Mouse (Mus musculus) forebrain, postnatal 0 days (tissue): Measurements from ENCODE around the gene Gm10073. TPM values are rescaled to one million over a fixed set of nuclear protein-coding genes. Genes with fewer than 3 reads are reported as not detected.

Experiments used
- ATAC-seq: fragments of 200-750 bp; cut with Nextera tagmentation; 2 replicates; pipeline ENCODE4 v1.8.0; 2017; ENCODE audit warnings: mild to moderate bottlenecking, moderate library complexity
- DNase-seq: peaks from one replicate; pipeline ENCODE4 v3.0.0-alpha.2; 2015
- H3K27ac ChIP-seq: fragments of 300-500 bp; sonication (generic); 2 replicates; pipeline ENCODE4 v1.5.1; 2014; ENCODE audit warnings: low read depth, mild to moderate bottlenecking, antibody characterized with exemption, low read length, moderate library complexity, mixed read lengths
- H3K27me3 ChIP-seq: fragments of 300-500 bp; sonication (generic); 2 replicates; pipeline ENCODE4 v1.6.1; 2014; ENCODE audit warnings: mild to moderate bottlenecking, low read length, mixed read lengths; ENCODE audit not compliant: insufficient read depth
- H3K36me3 ChIP-seq: fragments of 300-500 bp; sonication (generic); 2 replicates; pipeline ENCODE4 v1.6.1; 2014; ENCODE audit warnings: mild to moderate bottlenecking, moderate library complexity; ENCODE audit not compliant: insufficient read depth
- H3K4me1 ChIP-seq: fragments of 300-500 bp; sonication (generic); 2 replicates; pipeline ENCODE4 v1.6.1; 2014; ENCODE audit warnings: antibody characterized with exemption; ENCODE audit not compliant: insufficient read depth
- H3K4me2 ChIP-seq: fragments of 300-500 bp; sonication (generic); 2 replicates; pipeline ENCODE4 v1.6.1; 2014; ENCODE audit warnings: low read depth, mild to moderate bottlenecking, moderate library complexity
- H3K4me3 ChIP-seq: fragments of 300-500 bp; sonication (generic); 2 replicates; pipeline ENCODE4 v1.5.1; 2014; ENCODE audit warnings: low read depth, low read length, mixed read lengths
- H3K9ac ChIP-seq: fragments of 300-500 bp; sonication (generic); 2 replicates; pipeline ENCODE4 v1.6.1; 2014; ENCODE audit warnings: mild to moderate bottlenecking
- H3K9me3 ChIP-seq: fragments of 300-500 bp; sonication (generic); 2 replicates; pipeline ENCODE4 v1.6.1; 2016; ENCODE audit warnings: low read length
- CTCF ChIP-seq: sonication (generic); IDR thresholded peaks from 2 replicates; pipeline ENCODE4 v1.5.1; 2016; ENCODE audit warnings: antibody characterized with exemption, control low read depth, low read depth
- WGBS: fragments of 180-500 bp; shearing (Covaris S2); extraction: QIAGEN DNeasy Blood & Tissue Kit; methylation state at CpG from one replicate; pipeline ENCODE4 v1.1.7; 2014; 5-methylcytosine and 5-hydroxymethylcytosine counted together
- polyA plus RNA-seq: library from polyadenylated mRNA; unstranded; fragments of >200 nt; fragmentation: Nextera tagmentation; extraction: Ambion mirVana; gene quantifications from 2 replicates; pipeline ENCODE4 v1.2.1, GENCODE M21; 2015
- total RNA-seq: library from RNA; depleted of rRNA; stranded (reverse); fragments of >200 nt; gene quantifications from 2 replicates; pipeline ENCODE4 v1.2.3, GENCODE M21; 2014; rRNA removed

Gm10073 gene
- total and polyA plus RNA-seq, 2 experiments from 2014 or later: 5.1 to 41.5 TPM

GRCm38 (mm10) chr8:106527241-106528036 lies 45.8 kb downstream of the Gm10073 start:
- Histone ChIP-seq H3K27ac (no peak overlapping the region), H3K36me3 (no peaks in the 10 kb centered on the region), H3K4me1 (no peaks in the 10 kb centered on the region), H3K9ac (no peak overlapping the region), H3K9me3 (no peaks in the 10 kb centered on the region), H3K4me2 (no peak overlapping the region), H3K27me3 (no peaks in the 10 kb centered on the region), H3K4me3 (no peak overlapping the region)
- DNase-seq (no peak), ATAC-seq (no peak)
- 86% methylated on average over 9 of the region's 9 CpGs for WGBS
- peak; percentile 42 for TF ChIP-seq CTCF

- Histone ChIP-seq H3K4me3 (no peak overlapping the region), H3K27me3 (no peaks in the 10 kb centered on the region), H3K9ac (no peak overlapping the region), H3K4me1 (no peaks in the 10 kb centered on the region), H3K9me3 (no peaks in the 10 kb centered on the region), H3K4me2 (no peak overlapping the region), H3K36me3 (no peaks in the 10 kb centered on the region), H3K27ac (no peak overlapping the region)
- DNase-seq (no peak), ATAC-seq (no peak)
- TF ChIP-seq CTCF: no peak
- 65% methylated on average over 6 of the region's 6 CpGs for WGBS
These were observed 46.5 kb downstream of the Gm10073 start for GRCm38 (mm10) chr8:106526725-106527124.

Other genes with a start within 250 kb of the Gm10073 start
- gene Smpd3, start 235.5 kb downstream of the Gm10073 start, total RNA-seq: 103 and 114 TPM in 2 replicates
- 63.1 and 84.8 TPM in 2 replicates for gene Smpd3, start 235.5 kb downstream of the Gm10073 start, polyA plus RNA-seq
- gene Zfp90, start 158.1 kb downstream of the Gm10073 start, total RNA-seq: 36.7 and 39.2 TPM in 2 replicates
- gene Zfp90, start 158.1 kb downstream of the Gm10073 start, polyA plus RNA-seq: 32.5 and 38.0 TPM in 2 replicates
- gene 6030452D12Rik, start 72.9 kb downstream of the Gm10073 start, total RNA-seq: not detected in 2 replicates
- not detected in 2 replicates for gene 6030452D12Rik, start 72.9 kb downstream of the Gm10073 start, polyA plus RNA-seq
- 0.85 and 1.3 TPM in 2 replicates for gene Cdh3, start 62.6 kb downstream of the Gm10073 start, total RNA-seq
- 1.2 and 1.4 TPM in 2 replicates for gene Cdh3, start 62.6 kb downstream of the Gm10073 start, polyA plus RNA-seq
- 2.5 and 3.9 TPM in 2 replicates for gene Cdh1, start 29.9 kb upstream of the Gm10073 start, total RNA-seq
- gene Cdh1, start 29.9 kb upstream of the Gm10073 start, polyA plus RNA-seq: 3.3 and 3.9 TPM in 2 replicates
- 5.3 and 7.5 TPM in 2 replicates for gene Tango6, start 109.6 kb upstream of the Gm10073 start, total RNA-seq
- 2.3 and 3.8 TPM in 2 replicates for gene Tango6, start 109.6 kb upstream of the Gm10073 start, polyA plus RNA-seq